Mouse (Mus musculus) frontal cortex, postnatal 10 days (tissue): ENCODE results near the gene Zdhhc12.

Source experiments
- DNase-seq, 2 experiments: peaks; one replicate each; pipeline ENCODE4 v3.0.0; 2022; ENCODE audit warnings: low spot score in 2 of 2, mixed read lengths in 1 of 2

Gene Zdhhc12

GRCm38 (mm10) chr2:30100214-30100613 lies 6.8 kb upstream of the Zdhhc12 start:
- DNase-seq, result no peak

DNA sequence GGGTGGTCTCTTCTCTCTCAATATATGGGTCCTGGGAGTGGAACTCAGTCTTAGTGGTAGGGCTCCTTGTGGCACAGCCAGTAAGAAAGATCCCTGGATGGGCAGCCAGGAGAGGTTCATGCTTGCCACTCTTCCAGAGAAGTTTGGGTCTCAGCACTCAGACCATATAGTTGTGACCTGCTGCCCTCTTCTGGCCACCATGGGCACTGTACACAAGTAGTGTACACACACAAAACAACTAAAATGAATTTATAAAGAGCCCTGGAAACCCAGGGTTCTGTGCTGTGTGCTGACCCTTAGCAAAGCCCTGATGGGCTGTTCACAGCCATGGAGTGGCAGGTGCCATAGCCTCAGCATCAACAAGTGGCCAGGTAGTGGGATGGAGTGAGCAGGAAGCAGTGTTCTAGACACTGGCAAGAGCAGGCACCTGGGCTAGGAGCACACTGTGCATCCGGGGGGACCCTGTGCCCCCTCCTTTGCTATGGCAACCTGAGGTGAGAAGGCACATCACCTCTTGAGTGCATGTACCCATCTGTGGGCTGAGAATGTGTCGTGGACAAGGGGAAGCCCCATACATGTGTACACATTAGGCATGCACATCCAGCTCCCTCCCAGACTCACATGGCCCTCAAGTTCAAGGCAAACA lies 2.6 kb upstream of the Zdhhc12 start:
- DNase-seq, result no peak

DNA sequence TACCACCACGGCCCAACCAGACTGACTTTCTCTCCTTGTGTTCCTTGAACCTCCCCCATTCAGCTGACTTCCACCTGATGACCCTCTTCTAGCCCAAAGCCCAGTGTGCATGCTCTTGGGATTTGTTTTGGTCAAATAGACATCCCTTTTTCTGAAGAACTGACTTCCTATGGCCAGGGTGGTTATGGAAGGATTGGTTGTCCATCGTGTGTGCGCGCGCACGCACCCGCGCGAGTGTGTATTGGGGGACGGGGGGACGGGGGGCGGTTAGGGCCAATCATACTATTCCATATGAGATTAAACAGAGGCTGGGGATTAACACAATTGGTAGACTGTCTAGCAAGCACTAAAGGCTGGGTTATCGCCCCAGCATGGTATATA lies 750 bp upstream of the Zdhhc12 start:
- DNase-seq, result no peak

GRCm38 (mm10) chr2:30092280-30092918 lies 1.0 kb downstream of the Zdhhc12 start:
- DNase-seq, result no peak

DNA sequence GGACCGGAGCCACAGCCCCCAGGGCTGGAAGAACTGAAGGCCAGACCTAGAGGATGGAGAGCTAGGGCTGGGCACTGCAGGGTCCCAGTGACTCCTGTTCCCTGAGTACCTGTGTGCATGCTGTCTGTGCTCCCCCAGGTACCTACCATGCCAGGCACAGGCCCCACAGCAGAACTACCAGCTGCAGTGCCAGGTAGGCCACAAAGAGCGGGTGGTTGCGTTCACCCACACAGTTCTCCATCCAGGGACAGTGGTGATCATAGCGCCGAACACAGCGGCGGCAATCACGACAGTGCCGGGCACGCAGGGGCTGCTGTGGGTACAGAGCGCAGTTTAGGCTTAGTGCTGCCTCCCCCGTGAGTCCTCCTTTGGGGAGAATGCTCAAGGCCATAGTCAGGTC lies 1.9 kb downstream of the Zdhhc12 start:
- DNase-seq, result no peak

DNA sequence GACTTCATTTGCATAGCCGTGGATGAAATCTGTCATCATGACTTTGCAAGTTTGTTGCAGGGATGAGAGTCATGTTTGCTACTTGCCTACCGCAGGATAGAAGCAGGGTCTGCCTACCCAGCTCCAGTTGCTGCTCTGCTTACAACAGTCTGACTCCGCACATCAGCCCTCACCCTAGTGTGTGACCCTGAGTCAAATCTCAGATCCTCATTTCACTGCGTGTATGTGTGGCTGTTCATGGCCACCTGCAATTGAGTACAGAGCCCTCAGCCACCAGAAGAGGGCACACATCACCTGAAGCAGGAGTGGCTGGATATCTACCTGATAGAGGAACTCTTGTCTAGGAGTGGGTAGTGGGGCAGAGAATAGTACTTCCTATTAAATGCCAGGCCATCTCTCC lies 6.1 kb downstream of the Zdhhc12 start:
- no peak for DNase-seq

DNA sequence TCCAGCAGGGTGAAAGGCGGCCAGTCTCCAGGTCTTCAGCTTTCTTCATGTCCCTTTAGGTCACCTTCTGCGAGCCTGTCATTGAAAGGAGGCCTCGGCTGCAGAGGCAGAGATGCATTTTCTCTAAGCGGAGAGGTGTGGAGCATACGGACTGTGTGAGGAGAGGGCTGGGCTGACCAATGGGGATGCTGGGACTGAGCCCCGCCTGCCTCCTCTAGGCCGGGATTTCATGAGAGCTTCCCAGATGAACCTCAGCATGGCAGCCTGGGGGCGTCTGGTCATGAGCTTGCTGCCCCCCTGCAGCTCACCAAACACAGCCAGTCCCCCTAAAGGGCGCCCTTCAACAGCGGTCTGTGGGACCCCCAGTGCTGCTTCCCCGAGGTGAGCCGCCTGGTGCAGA lies 8.8 kb downstream of the Zdhhc12 start:
- DNase-seq, result no peak

DNA sequence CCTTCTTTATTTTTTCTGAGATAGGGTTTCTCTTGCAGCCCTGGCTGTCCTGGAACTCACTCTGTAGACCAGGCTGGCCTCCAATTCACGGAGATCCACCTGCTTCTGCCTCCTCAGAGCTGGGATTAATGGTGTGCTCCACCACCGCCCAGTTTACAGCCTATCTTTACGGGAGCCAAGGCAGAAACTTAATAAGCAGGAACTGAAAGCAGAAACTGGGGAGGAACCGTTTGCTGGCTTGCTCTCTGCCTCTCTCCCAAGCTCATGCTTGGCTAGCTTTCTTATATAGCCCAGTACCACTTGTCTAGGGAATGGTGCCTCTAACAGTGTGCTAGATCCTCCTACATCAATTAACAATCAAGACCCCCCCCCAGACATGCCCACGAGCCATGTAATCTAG lies 9.3 kb downstream of the Zdhhc12 start:
- DNase-seq, result no peak

- no peak for DNase-seq
Observed at GRCm38 (mm10) chr2:30080181-30080800, 13.2 kb downstream of the Zdhhc12 start.

GRCm38 (mm10) chr2:30078760-30079159 lies 14.7 kb downstream of the Zdhhc12 start:
- DNase-seq, result no peak

DNA sequence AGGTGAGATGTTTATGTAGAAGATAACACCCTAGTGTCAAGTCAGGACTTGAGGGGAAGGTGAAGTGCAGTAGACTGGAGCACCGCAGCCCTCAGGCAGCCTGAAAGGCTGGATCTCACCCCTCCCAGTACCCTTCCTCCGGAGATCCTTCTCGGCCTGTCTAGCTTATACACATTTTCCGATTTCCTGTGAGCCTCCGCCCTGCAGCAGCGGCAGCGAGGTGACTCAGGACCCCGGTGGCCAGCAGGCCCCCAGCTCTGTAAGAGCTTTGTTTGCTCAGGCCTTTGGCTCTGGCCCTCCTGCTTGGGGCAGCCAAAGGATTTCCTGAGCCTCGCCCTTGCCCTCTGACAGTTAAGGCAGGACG lies 15.1 kb downstream of the Zdhhc12 start:
- no peak for DNase-seq

DNA sequence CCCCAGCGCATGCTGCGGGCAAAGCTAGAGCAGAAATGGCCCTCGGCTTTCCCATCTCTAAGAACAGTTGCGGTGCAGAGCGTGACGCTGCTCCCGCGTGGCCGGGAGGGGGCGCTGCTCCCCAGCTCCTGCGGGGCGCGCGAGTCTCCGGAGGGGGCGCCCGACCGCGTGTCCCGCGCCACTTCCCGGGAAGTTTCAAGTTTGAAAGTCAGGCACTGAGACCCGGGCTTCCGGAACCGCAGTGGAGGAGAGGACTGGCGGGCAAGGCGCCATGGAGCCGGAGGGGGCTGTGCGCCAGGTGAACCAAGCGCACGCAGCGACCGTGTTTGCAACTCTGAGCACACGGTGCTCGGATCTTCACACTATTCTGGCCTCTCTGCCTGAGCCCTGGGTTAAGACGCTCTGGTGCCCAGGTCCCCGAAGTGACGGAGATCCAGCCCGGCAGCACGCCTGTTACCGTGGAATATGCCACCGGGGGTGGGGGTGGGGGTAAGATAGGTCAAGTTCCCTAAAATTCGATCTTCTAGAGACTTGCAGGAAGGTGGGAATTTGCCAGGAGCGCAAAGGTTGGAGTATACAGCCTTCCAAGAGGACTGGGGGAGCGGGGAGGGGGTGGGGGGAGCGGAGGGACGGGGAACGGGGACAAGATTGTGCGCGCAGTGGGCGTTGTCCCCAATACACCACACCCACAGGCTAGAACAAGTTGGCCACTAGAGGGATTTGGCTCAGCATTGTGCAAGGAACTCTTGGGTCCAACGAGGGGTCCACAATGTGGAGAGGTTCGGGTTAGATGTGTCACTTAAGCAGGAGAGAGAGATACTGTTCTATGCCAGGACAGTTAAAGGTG lies 15.7 kb downstream of the Zdhhc12 start, which contains the start of gene Pkn3:
Pkn3 (plus strand) TSS at position 183 of the 847 bp plus-strand sequence.
- DNase-seq, result peak in 1 of 2 experiments; percentile 77

- no peak for DNase-seq
Observed at GRCm38 (mm10) chr2:30076959-30077358, 16.5 kb downstream of the Zdhhc12 start.

DNA sequence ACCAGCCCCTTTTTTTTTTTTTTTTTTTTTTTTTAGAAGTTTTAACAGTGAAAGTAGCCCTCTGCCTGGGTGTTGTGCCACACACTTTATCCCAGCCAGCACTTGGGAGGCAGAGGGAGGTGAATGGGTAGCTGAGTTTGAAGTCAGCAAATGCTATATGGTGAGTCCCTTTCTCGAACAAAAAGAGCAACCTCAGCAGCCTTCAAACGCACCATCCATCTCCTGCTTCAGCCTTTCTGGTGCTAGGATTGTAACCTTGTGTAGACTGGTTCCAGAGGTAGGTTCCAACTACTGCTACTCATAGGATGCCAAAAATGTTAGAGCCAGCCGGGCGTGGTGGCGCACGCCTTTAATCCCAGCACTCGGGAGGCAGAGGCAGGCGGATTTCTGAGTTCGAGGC lies 17.0 kb downstream of the Zdhhc12 start:
- DNase-seq, result no peak

- no peak for DNase-seq
Observed at GRCm38 (mm10) chr2:30075625-30076024, 17.8 kb downstream of the Zdhhc12 start.

- DNase-seq, result no peak
Observed at GRCm38 (mm10) chr2:30073285-30073684, 20.2 kb downstream of the Zdhhc12 start.

- DNase-seq, result no peak
Observed at GRCm38 (mm10) chr2:30072875-30073274, 20.6 kb downstream of the Zdhhc12 start.

- DNase-seq, result no peak
Observed at GRCm38 (mm10) chr2:30067962-30068361, 25.5 kb downstream of the Zdhhc12 start.

GRCm38 (mm10) chr2:30067031-30067888 lies 26.2 kb downstream of the Zdhhc12 start:
- DNase-seq, result peak in 1 of 2 experiments; percentile 42

DNA sequence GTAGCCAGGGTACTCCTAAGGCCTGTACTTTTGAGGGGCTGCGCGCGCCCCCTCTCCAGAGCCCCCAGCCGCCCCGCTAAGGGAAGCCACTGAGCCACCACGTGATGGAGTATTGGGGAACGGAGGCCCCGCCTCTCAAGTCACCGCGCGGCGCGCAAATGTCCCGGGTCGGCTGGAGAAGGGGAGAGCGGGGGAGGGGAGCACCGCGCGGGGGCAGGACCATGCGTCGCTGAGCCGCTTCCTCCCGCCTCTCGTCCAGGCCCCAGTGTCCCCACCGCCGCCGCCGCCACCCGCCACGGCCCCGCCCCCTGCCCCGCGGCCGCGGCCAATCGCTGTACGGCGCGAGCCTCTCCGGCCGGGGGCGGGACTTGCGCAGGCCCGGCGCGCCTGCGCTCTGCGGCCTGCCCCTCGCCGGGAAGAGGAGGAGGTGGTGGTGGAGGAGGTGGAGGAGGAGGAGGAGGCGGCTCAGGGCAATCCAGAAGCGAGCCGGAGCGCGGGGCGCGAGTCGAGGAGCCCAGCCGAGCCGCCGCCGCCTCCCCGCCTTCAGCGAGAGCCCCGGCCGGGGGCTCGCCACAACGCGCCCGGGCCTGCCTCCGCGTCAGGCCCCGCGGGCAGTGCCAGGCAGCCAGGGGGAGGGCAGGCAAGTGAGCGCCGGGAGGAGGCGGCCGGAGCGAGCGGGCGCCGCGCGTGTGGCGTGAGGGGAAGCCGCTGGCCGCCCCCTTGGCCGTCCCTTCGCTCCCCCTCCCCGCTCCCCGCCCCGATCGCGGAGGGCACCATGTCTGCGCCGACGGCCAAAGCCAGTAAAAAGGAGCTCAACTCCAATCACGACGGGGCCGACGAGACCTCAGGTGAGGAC lies 27.2 kb downstream of the Zdhhc12 start:
- peak; percentile 92 for DNase-seq
